Mouse (Mus musculus) ES-Bruce4 (cell line): Measurements from ENCODE around the gene Tmem159.

Experiments
- CTCF ChIP-seq: IDR thresholded peaks from one replicate; pipeline ENCODE4 v1.8.1; 2011; ENCODE audit warnings: low read depth, low read length
- POLR2A ChIP-seq: IDR thresholded peaks from one replicate; pipeline ENCODE4 v1.8.1; 2011; ENCODE audit warnings: low read length; ENCODE audit not compliant: insufficient read depth

- TF ChIP-seq CTCF (no peak), POLR2A (no peak)
Measured at GRCm38 (mm10) chr7:120054016-120054415, 48.1 kb upstream of the Tmem159 start.
